Mouse (Mus musculus) left cerebral cortex, adult 11 months (tissue): Measurements from ENCODE around the gene Itih5.

ENCODE experiments used
- DNase-seq: peaks from one replicate; pipeline ENCODE4 v3.0.0; 2022; ENCODE audit warnings: low spot score

Itih5 gene

GRCm38 (mm10) chr2:10261337-10261736, 108.0 kb downstream of the Itih5 start:
- no peak for DNase-seq

GRCm38 (mm10) chr2:10262722-10263121, 109.4 kb downstream of the Itih5 start:
- DNase-seq, result no peak

- no peak for DNase-seq
These were observed 110.6 kb downstream of the Itih5 start for GRCm38 (mm10) chr2:10263909-10264489.

- no peak for DNase-seq
These were observed 112.5 kb downstream of the Itih5 start for GRCm38 (mm10) chr2:10265881-10266280.

GRCm38 (mm10) chr2:10272604-10273115, 119.3 kb downstream of the Itih5 start:
- DNase-seq, result no peak

- DNase-seq, result no peak
These were observed 120.2 kb downstream of the Itih5 start for GRCm38 (mm10) chr2:10273541-10274050.

GRCm38 (mm10) chr2:10276194-10276593, 122.8 kb downstream of the Itih5 start:
- peak; percentile 32 for DNase-seq

GRCm38 (mm10) chr2:10283686-10284085, 130.3 kb downstream of the Itih5 start:
- no peak for DNase-seq

- no peak for DNase-seq
These were observed 131.4 kb downstream of the Itih5 start for GRCm38 (mm10) chr2:10284636-10285270.

GRCm38 (mm10) chr2:10285975-10286374, 132.6 kb downstream of the Itih5 start:
- no peak for DNase-seq

GRCm38 (mm10) chr2:10288142-10288831, 134.9 kb downstream of the Itih5 start:
- DNase-seq, result peak; percentile 58

GRCm38 (mm10) chr2:10288881-10289280, 135.5 kb downstream of the Itih5 start:
- no peak for DNase-seq

GRCm38 (mm10) chr2:10290115-10290514, 136.7 kb downstream of the Itih5 start:
- no peak for DNase-seq

GRCm38 (mm10) chr2:10293556-10294206, 140.3 kb downstream of the Itih5 start:
- no peak for DNase-seq

- DNase-seq, result no peak
These were observed 142.5 kb downstream of the Itih5 start for GRCm38 (mm10) chr2:10295908-10296307.

- DNase-seq, result no peak
These were observed 146.9 kb downstream of the Itih5 start for GRCm38 (mm10) chr2:10300244-10300643.

- no peak for DNase-seq
These were observed 147.4 kb downstream of the Itih5 start for GRCm38 (mm10) chr2:10300771-10301170.

GRCm38 (mm10) chr2:10301391-10301790, 148.0 kb downstream of the Itih5 start:
- DNase-seq, result no peak

GRCm38 (mm10) chr2:10301997-10302396, 148.6 kb downstream of the Itih5 start:
- DNase-seq, result no peak

- no peak for DNase-seq
These were observed 151.5 kb downstream of the Itih5 start for GRCm38 (mm10) chr2:10304911-10305310.
